Mouse (Mus musculus) retina, postnatal 1 day (tissue): ENCODE measurements around the gene Itsn2.
"Not testable (repeated sequence)": the region's sequence is repeated elsewhere in the genome, so short reads cannot be mapped to it uniquely, and the experiment has no call there.

Experiments
- DNase-seq: peaks from one replicate; pipeline ENCODE4 v3.0.0-alpha.2; 2012

Gene Itsn2

DNA sequence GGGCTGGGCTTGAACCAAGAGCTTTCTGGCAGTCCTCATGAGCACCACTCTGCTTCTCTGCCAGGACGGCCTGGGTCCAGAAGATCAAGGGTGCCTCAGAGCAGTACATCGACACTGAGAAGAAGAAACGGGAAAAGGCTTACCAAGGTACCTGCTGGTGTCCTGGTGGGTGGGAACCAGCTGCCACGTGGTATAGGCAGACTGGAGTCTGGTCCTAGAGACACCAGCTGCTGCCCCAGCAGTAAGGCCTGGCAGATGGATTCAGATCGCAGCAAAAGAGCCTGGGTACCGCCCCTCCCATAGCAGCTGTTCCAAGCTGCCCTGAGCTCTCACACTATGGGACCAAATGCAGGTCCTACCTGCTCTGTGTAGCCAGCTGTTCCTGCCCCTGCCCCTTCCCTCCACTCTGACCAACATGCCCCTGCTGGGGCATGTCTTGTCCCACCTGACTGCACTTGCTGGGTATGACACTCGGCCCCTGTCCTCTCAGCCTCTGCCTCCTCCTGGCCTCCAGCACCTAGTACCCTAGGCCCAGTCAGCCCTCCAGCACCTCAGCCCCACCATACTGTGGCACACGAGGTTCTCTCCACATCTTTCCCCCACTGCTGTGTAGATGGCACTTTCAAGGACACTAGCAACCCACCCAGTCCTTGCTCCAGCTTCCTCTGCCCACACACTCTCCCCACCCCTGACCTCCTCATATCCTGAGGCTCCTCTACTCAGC lies 116.6 kb downstream of the Itsn2 start:
- DNase-seq: peak; percentile 66

GRCm38 (mm10) chr12:4709926-4710325 lies 117.5 kb downstream of the Itsn2 start:
- no peak for DNase-seq

GRCm38 (mm10) chr12:4713361-4713760 lies 120.9 kb downstream of the Itsn2 start:
- no peak for DNase-seq

DNA sequence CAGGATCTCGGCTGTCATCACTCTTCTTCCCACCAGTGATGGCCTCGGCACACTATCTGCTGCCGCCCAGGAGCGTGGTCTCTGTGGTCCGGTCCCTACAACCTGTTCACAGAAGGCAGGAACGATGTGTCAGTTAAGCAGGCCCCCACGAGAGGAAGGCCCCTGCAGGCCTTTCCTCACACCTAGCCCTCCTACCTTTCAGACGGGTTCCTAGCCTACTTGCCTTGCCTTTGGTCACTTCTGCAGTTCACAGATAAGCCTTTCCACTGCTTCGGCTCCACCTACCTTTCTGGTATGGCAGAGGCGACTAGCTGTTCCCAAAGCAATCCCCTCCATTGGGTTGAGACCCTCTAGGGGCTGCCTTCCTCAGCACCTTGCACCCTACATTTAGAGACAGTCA lies 123.2 kb downstream of the Itsn2 start:
- DNase-seq: no peak

DNA sequence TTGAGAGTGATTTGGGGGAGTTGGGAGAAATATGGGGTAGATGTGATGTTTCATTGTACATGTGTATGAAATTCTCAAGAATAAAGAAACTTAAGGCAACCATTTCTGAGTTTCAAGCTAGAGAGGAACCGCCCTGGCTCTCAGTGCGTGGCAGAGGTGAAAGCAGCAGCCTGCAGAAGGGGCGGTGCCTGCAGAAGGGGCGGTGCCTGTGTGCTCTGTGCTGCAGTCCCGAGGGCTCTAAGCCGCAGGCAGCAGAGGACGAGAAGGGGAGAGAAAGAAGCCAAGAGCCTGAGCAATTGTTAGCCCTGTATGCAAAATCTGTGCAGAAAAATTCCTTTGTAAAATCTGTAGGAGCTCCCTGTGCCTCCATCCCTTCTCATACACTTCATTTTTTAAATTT lies 125.0 kb downstream of the Itsn2 start:
- DNase-seq: peak; percentile 44

- peak; percentile 20 for DNase-seq
Measured at GRCm38 (mm10) chr12:4719066-4719761, 126.8 kb downstream of the Itsn2 start.

GRCm38 (mm10) chr12:4719762-4720754 lies 127.6 kb downstream of the Itsn2 start:
- peak; percentile 40 for DNase-seq

- no peak for DNase-seq
Measured at GRCm38 (mm10) chr12:4729165-4729564, 136.7 kb downstream of the Itsn2 start.

GRCm38 (mm10) chr12:4731629-4732028 lies 139.2 kb downstream of the Itsn2 start:
- DNase-seq: no peak

DNA sequence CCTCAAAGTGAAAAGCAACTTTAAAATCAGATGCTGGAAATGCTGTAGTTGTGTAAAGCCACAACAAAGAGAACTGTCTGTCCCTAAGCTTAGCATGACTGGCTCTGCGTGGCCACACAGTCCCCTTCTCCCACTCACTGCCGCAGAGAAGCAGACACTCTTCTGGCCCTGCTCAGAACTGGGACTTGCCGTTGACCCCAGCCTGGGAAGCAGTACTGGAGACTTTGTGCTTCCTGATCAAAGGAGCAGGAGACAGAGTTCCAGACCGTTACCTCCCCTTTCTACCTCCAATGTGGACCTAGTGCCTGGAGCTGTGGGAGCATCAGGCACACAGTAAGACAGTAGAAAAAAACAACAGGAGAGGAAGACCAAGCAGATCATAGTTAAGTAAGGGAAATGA lies 139.9 kb downstream of the Itsn2 start:
- DNase-seq: no peak

- DNase-seq: peak; percentile 60
Measured at GRCm38 (mm10) chr12:4738031-4738576, 145.7 kb downstream of the Itsn2 start, which contains the start of gene Fam228a. Fam228a (minus strand) TSS chr12:4738430.

- no peak for DNase-seq
Measured at GRCm38 (mm10) chr12:4740823-4741222, 148.4 kb downstream of the Itsn2 start.

DNA sequence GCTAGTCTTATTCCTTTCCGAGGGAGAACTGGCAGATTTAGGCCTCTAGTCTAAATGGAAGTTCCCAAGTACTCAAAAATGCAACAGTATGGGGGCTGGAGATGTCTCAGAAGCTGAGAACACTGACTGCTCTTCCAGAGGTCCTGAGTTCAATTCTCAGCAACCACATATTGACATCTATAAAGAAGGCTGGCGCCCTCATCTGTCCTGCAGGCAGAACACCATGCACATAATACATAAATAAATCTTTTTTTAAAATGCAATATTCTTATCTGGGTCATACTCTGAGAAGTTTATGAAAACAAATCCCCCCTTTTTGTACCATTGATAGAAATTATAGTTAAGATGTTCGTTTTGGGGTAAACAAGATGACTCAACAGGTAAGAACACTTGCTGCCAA lies 149.7 kb downstream of the Itsn2 start:
- no peak for DNase-seq

GRCm38 (mm10) chr12:4744486-4744885 lies 152.0 kb downstream of the Itsn2 start:
- no peak for DNase-seq

GRCm38 (mm10) chr12:4754451-4754850 lies 162.0 kb downstream of the Itsn2 start:
- DNase-seq: not testable (repeated sequence)

DNA sequence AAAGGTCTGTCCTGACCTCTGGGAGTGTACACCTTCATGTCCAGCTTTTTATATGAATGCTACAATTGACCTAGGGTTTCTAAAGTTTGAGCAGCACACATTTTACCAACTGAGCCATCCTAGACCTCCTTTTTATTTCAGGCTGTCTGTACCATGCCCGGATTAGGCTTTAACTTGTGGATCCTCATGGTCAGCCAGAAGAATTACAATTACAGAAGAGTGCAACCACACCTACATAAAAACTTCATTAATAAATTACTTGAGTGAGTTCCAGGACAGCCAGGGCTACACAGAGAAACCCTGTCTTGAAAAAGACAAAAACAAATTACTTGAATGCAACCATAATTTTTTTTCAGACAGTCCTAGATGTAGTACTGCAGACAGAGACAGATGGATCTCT lies 164.6 kb downstream of the Itsn2 start:
- no peak for DNase-seq
